Mouse (Mus musculus) kidney, adult 2 months (tissue): ENCODE results near the gene Ubald2.

Experiments used
- CTCF ChIP-seq: fragments of 200-500 bp; conservative IDR thresholded peaks from 2 replicates; pipeline ENCODE4 v1.5.1; 2011; ENCODE audit warnings: low read depth, mild to moderate bottlenecking, control low read depth, low read length, moderate library complexity, mixed read lengths; ENCODE audit not compliant: insufficient read depth, insufficient read length
- POLR2A ChIP-seq: fragments of 200-500 bp; IDR thresholded peaks from one replicate; pipeline ENCODE4 v1.6.1; 2011; ENCODE audit warnings: low read depth, low read length, control low read depth

- TF ChIP-seq CTCF = no peak
- TF ChIP-seq POLR2A = no peak
Observed at GRCm38 (mm10) chr11:116387086-116388071, 46.5 kb upstream of the Ubald2 start.
